Mouse (Mus musculus) layer of hippocampus, adult 9-10 months (tissue): Measurements from ENCODE around the gene Iqgap1.

Experiments used
- DNase-seq: peaks from one replicate; pipeline ENCODE4 v3.0.0; 2022; ENCODE audit warnings: low spot score

Iqgap1 gene

DNA sequence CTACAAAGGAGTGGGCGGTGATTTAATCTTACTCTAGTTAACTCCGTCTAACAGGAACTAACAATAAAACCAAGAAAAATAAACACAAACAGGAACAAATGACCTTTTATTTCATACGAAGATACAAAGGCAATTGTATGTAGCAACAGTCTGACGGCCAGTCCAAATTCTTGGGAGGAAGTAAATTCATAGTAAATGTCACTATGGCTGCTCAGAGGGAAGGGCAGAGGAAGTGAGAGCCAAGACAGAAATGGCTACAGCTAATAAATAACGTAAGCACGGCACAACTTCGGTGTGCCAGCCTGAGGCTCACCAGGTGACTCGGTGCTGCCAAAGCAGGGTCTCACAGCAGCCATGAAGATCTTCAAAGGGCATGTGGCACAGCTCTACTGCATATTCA lies 114.3 kb downstream of the Iqgap1 start:
- DNase-seq = no peak

DNA sequence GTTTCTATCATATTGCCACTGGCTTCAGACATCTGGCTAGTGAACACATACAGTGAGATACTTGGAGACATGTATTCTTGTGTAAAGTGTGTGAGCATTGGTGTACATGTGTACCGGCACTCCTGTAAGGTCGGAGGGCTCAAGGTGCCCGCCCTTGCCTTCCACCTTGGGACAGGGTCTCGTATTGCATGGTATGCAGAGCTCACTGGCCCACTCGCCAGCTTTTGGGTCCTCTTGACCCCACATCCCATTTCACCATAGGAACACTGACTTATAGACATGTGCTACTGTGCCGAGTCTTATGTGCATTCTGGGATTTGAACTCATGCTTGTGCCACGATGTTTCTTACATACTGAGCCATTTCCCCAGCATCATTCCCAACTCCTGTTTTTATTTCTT lies 115.4 kb downstream of the Iqgap1 start:
- no peak for DNase-seq

DNA sequence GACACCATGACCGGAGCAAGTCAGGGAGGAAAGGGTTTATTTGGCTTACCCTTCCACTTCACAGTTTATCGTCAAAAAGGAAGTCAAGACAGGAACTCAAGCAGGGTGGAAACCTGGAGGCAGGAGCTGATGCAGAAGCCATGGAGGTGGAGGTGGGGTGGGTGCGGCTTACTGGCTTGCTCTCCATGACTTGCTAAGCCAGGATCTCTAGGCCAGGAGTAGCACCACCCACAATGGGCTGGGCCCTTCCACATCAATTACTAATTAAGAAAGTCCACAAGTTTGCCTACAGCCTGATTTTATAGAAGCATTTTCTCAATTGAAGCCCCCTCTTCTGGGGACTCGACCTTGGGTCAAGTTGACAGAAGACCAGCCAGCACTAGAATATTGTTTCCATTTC lies 121.7 kb downstream of the Iqgap1 start:
- DNase-seq = no peak

DNA sequence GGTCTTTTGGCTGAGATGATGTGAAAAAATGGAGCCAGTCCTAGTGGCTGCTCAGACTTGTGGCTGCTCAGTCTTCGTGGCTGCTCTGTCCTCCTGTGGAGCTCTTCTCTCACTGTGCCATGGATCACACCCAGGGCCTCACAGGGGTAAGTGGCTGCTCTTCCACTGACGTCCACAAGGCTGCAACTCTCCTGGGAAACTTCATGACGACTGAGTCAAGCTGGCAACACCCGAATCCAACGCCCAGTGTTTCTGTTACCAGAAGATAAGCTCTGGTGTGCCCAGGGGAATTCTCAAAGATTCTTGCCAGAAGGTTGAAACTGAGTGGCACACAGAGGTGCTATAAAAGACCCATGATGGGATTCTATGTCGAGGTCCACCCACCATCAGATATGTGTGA lies 123.3 kb downstream of the Iqgap1 start:
- DNase-seq = no peak

DNA sequence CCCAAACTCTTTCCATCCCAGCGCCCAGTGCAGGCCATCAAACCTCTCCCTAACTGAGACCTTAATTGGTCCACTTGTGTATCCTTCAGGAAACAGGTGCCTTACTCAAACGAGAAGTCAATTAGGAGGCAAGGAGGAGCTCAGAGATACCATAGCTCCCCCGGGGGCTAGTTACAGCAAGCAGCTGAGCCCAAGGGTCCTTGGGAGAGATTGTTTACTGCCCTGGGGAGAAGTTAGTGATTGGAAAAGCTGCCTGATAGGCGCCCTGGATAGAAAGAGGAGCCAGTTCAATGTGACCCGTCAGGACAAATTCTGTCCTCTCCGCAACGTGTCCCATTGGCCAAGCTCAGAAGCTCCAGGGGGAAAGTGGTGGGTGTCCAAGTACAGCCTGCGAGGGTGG lies 126.1 kb downstream of the Iqgap1 start:
- no peak for DNase-seq

DNA sequence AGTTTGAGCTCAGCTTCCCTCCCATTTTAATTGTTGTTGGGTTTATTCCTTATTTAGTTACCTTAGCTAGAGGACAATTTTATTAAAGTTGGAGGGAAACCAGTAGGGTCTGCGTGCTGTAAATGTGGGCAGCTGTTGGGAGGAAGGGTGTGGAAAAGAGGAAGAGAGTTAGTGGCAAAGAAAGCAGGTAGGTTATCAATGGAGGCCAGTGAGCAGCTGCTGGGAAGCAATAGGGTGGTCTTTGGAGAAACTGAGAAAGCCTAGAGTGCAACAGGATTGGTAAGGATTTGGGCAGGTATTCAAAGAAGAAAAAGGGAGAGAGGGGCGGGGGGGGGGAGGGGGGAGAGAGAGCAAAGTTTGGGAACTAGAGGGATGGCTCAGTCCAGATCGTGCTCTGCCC lies 126.8 kb downstream of the Iqgap1 start:
- no peak for DNase-seq

DNA sequence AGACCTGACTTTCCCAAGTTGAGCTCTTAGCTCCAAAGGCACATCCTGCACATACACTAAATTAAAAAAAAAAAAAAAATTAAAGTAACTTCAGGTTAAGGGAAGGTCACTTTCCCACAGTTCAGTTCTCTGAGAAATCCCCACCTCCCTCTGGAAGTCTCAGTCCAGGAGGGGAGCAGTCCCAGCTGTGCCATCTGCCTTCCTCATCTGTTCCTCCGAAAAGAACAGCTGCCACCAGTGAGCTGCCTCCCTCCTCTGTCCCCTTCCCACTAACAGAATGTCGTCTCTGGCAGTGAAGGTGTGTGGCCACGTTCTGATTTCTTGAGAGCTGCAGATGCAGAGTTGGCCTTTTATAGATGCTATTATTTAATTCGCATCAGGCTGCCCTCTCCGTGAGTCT lies 127.9 kb downstream of the Iqgap1 start:
- DNase-seq = no peak

DNA sequence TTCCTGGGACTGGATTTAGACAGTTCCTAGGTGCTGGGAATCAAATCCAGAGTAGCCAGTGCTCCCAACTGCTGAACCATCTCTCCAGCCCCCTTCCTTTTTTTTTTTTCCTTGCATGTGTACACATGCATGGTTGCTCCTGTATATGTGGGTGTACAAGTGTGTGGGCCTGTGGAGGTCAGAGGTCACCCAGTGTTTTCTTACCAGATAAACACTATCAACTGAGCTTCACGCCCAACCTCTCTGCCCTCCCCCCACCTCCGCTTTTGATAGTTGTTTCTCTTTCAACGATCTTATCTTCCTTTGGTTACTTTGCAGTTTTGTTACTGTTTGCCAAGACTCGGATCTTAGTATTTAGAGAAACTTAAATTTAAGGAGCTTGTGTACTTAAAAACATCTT lies 128.9 kb downstream of the Iqgap1 start:
- DNase-seq = no peak

DNA sequence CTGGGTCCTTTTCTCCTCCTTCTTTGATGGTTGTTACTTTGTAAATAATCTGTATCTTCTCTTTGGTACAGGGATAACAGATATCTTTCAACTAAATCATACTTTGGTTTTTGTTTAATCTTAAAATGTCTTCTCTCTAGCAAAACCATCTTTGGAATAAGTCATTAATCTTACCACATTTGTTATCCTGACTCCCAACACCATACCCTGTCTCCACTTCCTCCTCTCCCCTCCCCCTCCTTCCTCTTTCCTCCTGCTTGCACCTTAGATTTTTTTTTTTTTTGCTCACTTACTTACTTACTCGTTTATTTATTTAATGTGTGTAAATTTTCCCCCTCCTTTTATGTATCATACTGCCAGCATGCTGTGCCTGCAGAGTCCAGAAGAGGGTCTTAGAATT lies 129.4 kb downstream of the Iqgap1 start:
- DNase-seq = no peak

DNA sequence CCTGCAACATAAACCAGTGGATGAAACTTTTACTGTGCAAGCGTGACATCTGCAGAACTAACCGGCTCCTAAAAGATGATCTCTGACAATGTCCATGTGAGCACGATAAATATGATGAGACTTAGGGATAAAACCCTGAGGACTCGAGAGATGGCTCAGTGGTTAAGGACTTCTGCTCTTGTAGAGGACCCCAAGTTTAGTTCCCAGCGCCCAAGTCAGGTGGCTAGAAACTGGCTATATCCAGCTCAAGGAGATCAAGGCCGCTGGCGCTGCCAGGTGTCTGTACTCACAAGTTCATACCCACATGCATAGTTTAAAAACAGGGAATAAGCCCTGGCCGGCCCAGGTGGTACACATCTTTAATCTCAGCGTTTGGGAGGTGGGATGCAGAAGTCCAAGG lies 133.3 kb downstream of the Iqgap1 start:
- no peak for DNase-seq

DNA sequence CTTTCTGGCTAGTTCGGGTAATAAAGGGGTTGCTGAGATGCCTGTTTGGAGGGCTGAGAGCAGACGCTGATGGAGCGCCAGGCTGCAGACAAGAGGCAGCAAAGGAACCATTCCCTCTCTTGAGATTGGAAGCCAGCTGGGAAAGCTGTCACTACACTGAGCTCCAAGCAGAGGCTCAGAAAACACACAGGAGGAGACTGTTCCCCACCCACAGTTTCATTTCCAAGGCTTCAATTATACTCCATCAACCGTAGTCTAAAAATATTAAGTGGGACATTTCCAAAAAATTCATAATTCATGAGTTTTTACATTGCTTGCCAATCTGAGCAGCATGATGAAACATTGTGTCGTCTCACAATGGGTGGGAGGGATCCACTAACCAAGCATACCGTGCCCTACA lies 134.6 kb downstream of the Iqgap1 start:
- peak; percentile 40 for DNase-seq

DNA sequence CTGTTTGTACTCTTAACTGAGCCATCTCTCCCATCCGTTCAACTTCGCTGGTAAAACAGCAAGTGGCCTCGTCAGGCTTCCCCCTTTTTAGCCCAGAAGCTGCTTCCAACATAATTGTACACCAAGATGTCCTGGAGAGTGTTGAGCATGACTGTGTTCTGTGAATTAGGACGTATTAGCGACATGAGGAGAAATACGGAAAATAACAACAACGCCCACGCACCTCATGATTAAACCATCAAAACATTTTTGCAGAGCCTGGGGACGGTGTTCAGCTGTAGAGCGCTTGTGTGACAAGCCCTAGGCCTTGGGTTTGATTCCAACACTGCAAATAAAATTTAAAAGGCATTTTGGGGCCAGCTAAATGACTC lies 136.6 kb downstream of the Iqgap1 start:
- DNase-seq = no peak

DNA sequence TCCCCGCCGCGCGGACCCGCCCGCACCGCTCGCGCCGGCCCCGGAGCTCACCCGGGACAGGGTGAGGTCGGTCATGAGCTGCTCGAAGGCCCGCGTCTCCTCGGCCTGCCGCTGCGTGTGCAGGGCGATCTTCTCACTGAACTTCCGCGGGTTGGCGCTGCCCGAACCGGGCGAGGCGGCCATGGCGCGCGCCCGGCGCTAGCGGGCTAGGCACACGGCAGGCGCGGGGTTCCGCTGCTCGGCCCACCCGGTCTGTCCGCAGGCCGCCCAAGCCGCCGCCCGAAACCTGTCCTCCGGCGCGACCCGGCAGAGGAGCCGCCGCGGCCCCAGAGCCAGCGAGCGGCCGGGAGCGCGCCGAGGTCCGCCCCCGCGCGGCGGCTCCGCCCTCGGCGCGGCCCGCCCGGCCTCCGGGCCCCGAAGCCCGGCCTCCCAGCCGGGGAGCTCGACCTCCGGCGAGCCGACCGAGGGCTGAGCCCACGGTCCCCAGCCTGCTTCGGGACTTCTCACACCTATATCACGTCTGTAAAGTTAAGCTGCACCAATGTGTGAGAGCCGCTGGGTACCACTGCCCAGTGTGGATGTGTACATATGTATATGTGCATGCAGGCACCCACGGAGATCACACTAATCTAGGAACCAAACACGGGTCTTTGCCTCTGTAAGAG lies 137.1 kb downstream of the Iqgap1 start, which contains the start of gene Crtc3:
Crtc3 (minus strand) TSS at position 322 of the 665 bp plus-strand sequence.
- DNase-seq = no peak

DNA sequence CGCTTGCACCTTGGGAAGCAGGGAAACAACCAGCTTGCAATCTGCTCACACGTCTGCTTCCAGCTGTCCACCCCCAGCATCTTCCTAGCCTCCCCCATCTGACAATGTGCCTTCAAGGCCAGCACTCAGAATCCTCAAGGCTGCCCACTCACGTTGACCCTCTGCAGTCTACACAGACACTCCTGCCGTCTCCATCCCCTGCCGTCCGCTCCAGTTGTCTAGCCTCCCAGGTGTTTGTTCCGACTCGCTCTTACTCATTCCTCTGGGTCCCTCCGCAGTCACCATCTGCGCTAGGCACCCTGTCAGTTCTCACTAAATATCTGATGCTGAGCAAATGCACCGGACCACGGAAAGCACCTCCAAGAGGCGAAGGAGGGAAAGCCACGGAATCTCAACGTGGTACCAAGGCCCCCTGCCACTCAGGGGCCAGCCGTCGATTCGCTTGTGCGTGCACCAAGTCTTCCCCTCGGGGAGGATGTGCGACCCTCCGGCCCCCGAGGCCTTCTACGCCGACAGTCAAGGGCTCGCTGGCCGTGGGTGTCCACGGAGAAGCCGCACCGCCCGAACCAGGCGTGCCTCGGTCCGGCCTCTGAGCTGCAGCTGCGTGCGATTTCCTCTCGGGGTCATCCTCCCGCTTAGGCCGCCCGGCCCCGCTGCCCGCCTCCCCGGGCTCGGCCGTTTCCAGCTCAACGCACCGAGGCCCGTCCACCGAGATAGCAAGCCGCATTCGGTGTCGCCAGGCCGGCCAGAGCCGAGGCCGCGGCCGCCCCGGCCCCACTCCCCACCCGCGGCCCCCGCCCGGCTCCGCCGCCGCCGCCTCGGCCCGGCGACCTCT lies 137.8 kb downstream of the Iqgap1 start:
- peak; percentile 47 for DNase-seq

DNA sequence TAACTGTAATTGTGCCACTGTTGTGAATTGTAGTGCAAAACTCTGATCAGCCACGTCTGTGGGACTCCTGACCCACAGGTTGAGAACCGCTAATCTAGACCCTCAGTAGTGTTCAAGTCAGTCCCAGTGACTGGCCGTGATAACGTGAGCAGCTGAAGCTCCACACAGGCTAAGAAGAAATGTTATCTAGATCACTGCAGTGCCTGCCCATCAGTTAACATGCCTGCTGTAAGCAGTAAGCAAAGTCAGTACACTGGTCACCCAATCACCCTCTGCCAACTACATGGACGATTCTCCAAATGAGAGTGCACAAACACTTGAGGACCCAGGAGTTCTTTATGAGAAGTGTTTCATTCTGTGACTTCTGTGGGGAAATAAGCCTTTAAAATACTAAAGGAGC lies 140.1 kb downstream of the Iqgap1 start:
- no peak for DNase-seq

DNA sequence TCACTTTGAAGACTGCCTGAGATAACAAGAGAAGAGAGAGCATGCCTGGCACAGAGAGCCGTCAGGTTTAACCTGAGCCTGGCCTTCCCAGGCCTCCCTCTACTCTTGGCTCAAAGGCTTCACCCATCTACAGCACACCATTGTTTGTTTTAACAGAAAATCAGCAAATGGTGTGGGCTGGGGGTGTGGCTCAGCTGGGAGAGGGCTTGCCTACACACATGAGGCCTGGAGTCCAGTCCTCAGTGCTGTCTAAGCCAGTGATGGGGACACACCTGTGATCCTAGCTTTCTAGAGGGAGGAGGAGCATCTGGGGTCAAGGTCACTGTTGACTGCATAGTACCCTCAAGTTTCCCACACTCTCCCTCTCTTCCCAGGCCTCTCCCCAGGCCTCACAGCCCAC lies 143.1 kb downstream of the Iqgap1 start:
- DNase-seq = no peak

DNA sequence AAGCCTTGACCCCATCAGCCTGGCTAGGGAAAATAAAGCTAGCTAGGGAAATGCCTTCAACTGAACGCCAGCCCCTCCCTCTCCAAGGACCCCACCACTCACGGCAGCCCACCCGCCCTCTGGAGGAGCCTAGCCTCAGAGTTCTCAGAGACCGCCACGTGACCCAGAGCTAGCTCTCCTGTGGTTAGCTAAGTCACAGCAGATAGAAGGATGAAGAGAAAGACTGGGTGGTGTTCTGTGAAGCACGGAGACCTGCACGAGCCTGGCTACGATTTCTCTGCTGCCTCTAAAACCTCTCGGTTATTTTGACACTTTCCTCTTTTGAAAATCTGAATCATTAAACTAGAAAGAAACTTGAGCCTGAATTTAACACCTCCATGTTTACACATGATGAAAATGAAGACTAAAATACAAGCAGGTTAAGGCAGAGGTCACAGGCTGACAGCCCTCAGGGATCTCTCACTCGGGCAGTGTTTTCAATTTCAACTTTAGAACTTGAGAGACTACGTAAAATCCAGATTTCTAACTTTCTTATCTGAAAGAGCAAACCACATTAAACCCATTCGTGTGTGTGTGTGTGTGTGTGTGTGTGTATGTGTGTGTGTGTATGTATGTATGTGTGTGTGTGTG lies 145.4 kb downstream of the Iqgap1 start:
- DNase-seq = no peak

DNA sequence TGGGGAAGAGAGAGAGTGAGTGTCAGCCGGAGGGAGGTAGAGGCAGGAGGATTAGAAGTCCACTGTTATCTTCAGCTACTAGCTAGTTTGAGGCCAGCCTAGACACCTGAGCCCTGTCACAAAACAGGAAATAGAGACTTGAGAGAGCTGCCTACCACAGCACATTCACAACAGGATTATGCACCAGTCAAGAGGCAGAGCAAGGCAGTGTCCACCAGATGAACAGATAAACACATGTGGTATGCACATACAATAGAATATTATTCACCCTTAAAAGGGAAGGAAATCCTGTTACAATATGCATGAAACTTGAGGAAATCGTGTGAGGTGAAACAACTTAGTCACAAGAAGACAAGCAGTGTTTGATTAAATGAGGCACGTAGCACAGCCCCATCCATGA lies 153.5 kb downstream of the Iqgap1 start:
- DNase-seq = no peak

DNA sequence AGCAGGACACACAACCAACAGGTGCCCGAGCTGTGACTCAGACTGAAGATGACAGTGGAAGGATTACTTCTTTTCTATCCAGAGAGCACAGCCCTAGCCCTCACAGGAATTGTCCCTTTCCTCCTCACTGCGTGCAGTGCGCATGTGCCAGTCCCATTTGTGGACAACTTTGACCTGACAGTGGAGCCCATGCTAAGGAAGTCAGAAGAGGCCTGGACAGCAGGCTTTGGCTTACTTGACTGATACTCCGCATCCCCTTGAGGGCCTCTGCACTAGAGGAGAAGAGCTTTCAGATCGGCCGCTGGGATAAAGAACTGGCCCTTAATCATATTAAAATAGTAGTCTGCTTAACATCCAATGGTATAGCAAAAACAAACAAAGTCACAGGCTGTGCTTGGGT lies 154.9 kb downstream of the Iqgap1 start:
- DNase-seq = no peak

DNA sequence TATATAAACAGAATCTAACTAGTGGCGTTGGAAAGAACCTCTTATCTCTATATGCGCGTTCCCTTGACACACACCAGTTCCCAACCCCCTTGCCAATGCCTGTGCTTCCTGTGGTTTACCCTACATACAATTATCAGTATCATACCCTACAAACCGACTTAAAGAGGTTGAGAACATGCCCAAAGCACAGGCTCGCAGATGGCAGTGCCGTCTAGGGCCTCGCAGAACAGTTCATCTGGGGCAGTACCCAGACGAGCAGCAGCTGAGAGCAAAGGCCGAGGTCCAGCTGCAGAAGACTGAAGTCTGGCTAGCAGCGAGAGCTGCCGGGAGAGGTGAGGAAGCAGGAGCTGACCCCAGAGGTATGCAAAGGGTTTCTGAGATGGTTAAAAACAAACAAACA lies 158.6 kb downstream of the Iqgap1 start:
- DNase-seq = no peak

DNA sequence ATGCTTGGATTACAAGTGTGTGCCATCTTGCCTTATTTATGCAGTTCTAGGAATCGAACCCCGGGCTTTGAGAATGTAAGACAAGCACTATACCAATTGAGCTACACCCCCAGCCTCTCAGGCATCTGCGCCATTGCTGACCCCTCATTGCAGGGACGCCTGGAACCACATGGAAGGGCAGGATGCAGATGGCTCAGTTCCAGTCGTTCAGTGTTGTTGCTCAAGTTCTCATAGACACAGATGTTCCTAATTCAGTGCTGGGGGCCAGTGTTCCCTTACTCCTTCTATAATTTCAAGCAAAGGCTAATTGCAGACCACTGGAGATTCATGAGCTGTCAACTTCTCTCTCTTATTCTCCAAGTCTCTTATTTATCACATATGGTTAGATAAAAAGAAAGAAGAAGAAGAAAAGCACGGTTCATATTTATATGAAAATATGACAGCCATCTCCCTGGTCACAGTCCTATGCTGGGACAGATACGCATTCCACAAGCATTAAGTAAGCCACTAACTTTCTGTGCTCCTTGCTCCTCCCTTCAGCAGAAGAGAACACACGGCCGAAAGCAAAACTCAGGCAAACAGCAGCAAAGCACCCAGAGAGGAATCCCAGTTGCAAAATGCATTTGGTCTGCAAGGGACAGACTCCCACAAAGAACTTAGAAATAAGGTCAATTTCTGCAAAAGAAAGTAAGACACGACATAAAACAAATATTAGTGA lies 159.4 kb downstream of the Iqgap1 start:
- DNase-seq = no peak
